Mouse (Mus musculus) lung, embryonic 15.5 days (tissue): ENCODE measurements around the gene Sema3a. TPM values are rescaled to one million over a fixed set of nuclear protein-coding genes. Genes with fewer than 3 reads are reported as not detected.
A peak's percentile ranks its signal among the peaks of the same experiment; 100 is the strongest.

Experiments
- ATAC-seq: fragments of 200-750 bp; cut with Nextera tagmentation; 2 replicates; pipeline ENCODE4 v1.8.0; 2017; ENCODE audit warnings: moderate number of reproducible peaks, borderline replicate concordance; ENCODE audit not compliant: low FRiP score, low TSS enrichment; ENCODE audit errors: extremely low read depth
- H3K27ac ChIP-seq: fragments of 300-500 bp; sonication (generic); 2 replicates; pipeline ENCODE4 v1.5.1; 2015; ENCODE audit warnings: moderate library complexity, mild to moderate bottlenecking, inconsistent platforms
- H3K27me3 ChIP-seq: fragments of 300-500 bp; sonication (generic); 2 replicates; pipeline ENCODE4 v1.6.1; 2015; ENCODE audit warnings: inconsistent platforms
- H3K36me3 ChIP-seq: fragments of 300-500 bp; sonication (generic); 2 replicates; pipeline ENCODE4 v1.6.1; 2015; ENCODE audit warnings: inconsistent platforms
- H3K4me1 ChIP-seq: fragments of 300-500 bp; sonication (generic); 2 replicates; pipeline ENCODE4 v1.6.1; 2015; ENCODE audit warnings: inconsistent platforms
- H3K4me2 ChIP-seq: fragments of 300-500 bp; sonication (generic); 2 replicates; pipeline ENCODE4 v1.6.1; 2015; ENCODE audit warnings: inconsistent platforms, mild to moderate bottlenecking, moderate library complexity
- H3K4me3 ChIP-seq: fragments of 300-500 bp; sonication (generic); 2 replicates; pipeline ENCODE4 v1.5.1; 2015; ENCODE audit warnings: mild to moderate bottlenecking, inconsistent platforms
- H3K9ac ChIP-seq: fragments of 300-500 bp; sonication (generic); 2 replicates; pipeline ENCODE4 v1.6.1; 2015; ENCODE audit warnings: inconsistent platforms
- H3K9me3 ChIP-seq: fragments of 300-500 bp; sonication (generic); 2 replicates; pipeline ENCODE4 v1.6.1; 2016; ENCODE audit warnings: inconsistent platforms
- WGBS: fragments of 180-500 bp; shearing (Covaris S2); methylation state at CpG from one replicate; pipeline ENCODE4 v1.1.7; 2015; 5-methylcytosine and 5-hydroxymethylcytosine counted together
- polyA plus RNA-seq: library from polyadenylated mRNA; unstranded; fragments of >200 nt; fragmentation: Nextera tagmentation; extraction: Ambion mirVana; gene quantifications from 2 replicates; pipeline ENCODE4 v1.2.1, GENCODE M21; 2015

The Sema3a gene
- polyA plus RNA-seq, 1 experiment from 2014 or later: 26.8 TPM

DNA sequence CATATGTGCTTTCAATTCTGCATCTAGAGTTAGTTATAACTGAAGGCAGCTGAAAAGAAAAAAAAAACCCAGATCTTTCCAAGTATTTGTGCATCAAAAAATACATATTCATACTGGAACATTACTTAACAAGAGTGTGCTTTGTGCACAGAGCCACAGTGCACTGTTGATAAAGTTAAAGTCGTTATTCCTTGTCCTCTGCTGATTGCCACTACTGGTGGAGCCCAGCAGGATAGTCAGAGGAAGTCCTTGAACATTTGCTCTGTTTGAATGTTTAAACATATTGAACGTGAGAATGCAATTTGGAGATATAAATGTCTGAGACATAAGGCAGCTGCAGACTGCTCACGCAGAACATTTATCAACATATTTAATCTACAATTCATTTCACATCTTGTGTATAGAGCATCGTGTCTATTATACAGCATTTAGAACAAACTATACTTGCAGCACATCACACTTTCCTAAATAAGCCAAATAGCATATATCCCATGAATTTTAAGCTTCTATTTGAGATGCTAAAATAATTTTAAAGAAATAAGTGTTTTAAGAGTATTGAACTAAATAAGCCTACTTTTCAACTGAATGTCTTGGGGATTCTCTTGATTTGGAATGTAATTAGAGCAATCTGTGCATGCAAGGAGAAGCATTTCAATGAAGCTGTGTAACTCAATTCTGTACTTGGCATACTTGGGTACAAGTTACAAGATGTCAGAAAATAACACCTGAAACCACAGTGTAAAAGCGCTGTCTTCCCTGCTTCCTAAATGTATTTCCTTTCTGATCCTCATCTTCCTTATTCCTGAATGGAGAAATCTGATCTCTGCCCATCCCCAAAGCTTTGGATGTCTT lies 32.8 kb downstream of the Sema3a start:
- Histone ChIP-seq H3K27ac (no peak overlapping the region), H3K4me1 (no peaks in the 10 kb centered on the region), H3K4me2 (no peak overlapping the region), H3K9me3 (no peaks in the 10 kb centered on the region), H3K36me3 (no peaks in the 10 kb centered on the region), H3K9ac (no peak overlapping the region), H3K27me3 (no peaks in the 10 kb centered on the region), H3K4me3 (no peak overlapping the region)
- peak; percentile 55; the same call in 1 of the 2 replicates for ATAC-seq
- 33% methylated on average over 5 of the region's 5 CpGs for WGBS

DNA sequence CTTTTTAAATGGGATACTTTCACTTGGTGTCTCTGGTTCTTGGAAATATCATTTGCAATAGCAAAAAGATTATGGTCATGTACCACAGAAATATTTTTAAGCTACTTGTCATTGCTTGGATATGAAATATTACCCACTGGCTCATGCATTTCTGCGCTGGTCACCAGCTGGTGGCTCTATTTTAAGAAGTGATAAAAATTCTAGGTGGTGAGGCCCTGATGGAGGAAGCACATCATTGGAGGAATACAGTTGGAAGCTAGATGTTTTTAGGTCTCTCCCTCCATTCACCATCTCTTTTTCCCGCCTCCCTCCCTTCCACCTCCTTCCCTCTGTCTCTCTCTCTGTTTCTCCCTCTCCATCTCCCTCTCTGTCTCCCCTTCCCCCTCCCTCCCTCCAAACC lies 57.0 kb downstream of the Sema3a start:
- Histone ChIP-seq H3K4me1 (no peaks in the 10 kb centered on the region), H3K27me3 (no peaks in the 10 kb centered on the region), H3K36me3 (no peaks in the 10 kb centered on the region), H3K9ac (no peak overlapping the region), H3K4me3 (no peak overlapping the region), H3K9me3 (no peaks in the 10 kb centered on the region), H3K4me2 (no peak overlapping the region), H3K27ac (no peak overlapping the region)
- WGBS: 86% methylated on average over 2 of the region's 2 CpGs
- no peak for ATAC-seq

DNA sequence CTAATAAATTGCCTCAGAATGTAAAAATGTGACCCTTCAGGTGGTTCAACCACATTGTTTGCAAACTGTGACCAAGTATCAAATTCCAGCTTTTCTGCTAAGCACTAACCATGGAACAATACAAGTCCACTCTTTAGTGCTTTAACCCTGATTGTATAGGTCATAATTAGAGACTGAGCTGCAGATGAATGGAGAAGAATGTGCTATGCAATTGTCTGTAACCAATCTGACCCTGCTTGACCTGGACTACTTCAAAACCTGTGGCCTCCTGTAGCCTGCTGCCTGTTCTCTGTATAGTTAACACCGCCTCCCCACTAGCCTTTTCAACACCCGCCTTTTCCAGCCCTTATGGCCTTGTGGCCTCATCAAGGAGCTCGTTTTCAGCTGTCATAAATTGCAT lies 72.7 kb downstream of the Sema3a start:
- H3K4me2 ChIP-seq: no peak overlapping the region
- H3K4me3 ChIP-seq: no peak overlapping the region
- no peaks in the 10 kb centered on the region for H3K4me1 ChIP-seq
- H3K27ac ChIP-seq: no peak overlapping the region
- H3K36me3 ChIP-seq: no peaks in the 10 kb centered on the region
- no peaks in the 10 kb centered on the region for H3K9me3 ChIP-seq
- ATAC-seq: no peak
- no peaks in the 10 kb centered on the region for H3K27me3 ChIP-seq
- 46% methylated on average over 3 of the region's 3 CpGs for WGBS
- H3K9ac ChIP-seq: no peak overlapping the region

DNA sequence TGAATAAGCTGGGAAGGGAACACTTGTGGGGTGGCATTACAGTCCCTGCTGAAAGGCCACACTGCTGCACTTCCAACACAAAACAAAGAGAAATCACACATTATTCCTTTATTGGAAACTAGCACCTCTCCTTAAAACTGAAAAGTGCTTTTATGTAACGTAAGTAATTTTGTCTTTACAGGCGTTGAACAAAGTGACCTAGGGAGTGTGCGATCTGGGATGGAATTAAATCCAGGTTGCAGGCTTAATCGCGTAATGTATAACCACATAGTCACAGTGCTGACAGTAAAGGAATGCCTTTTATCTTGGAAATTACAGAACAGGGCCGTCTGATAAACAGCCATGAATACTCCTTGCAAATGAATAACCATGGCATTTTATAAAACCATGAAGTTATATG lies 74.5 kb downstream of the Sema3a start:
- Histone ChIP-seq H3K36me3 (no peaks in the 10 kb centered on the region), H3K9ac (no peak overlapping the region), H3K9me3 (no peaks in the 10 kb centered on the region), H3K4me1 (no peaks in the 10 kb centered on the region), H3K4me3 (no peak overlapping the region), H3K27me3 (no peaks in the 10 kb centered on the region), H3K4me2 (no peak overlapping the region), H3K27ac (no peak overlapping the region)
- ATAC-seq: no peak
- WGBS: 83% methylated on average over 6 of the region's 6 CpGs

DNA sequence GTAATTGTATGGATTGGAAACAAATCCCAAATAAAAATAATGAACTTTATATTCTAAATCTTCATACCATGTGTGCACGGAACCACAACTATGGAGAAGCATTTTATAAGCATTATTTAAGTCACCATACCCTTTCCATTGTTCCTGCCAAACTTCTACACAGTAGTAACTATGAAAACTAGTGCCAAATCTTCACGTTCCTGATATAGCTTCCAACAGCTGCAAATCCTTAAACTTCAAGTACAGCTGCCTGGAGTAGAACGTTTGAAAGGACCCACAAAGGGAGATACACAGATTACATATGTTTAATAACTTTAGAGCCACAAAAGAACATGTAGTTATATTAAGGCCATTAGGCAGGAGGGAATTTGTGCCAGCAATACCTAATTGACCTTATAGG lies 130.1 kb downstream of the Sema3a start:
- Histone ChIP-seq H3K4me2 (no peak overlapping the region), H3K9ac (no peak overlapping the region), H3K4me1 (no peaks in the 10 kb centered on the region), H3K27me3 (no peaks in the 10 kb centered on the region), H3K9me3 (no peaks in the 10 kb centered on the region), H3K36me3 (no peaks in the 10 kb centered on the region), H3K4me3 (no peak overlapping the region), H3K27ac (no peak overlapping the region)
- WGBS: 27% methylated on average over 3 of the region's 3 CpGs
- peak; percentile 78; the same call in 1 of the 2 replicates for ATAC-seq

DNA sequence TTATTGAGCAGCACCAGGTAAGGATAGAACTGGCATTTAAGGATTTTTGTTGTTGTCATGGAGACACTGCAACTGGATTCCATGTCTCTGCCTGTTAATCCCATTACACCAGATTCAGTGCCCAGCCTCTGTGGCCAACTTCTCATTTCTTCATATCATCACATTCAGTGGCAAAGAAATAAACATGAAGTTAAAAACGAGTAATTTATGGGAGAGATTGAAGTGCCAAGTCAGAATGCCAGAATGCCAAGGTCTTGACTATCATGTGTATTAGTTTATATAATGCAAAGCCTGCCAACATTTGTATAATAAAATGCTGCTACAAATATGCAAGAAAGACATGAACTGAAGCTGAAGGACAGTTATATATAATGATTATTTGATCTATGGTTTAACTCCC lies 131.1 kb downstream of the Sema3a start:
- no peak overlapping the region for H3K4me2 ChIP-seq
- no peak overlapping the region for H3K27ac ChIP-seq
- no peak overlapping the region for H3K9ac ChIP-seq
- no peaks in the 10 kb centered on the region for H3K36me3 ChIP-seq
- ATAC-seq: no peak
- no peaks in the 10 kb centered on the region for H3K9me3 ChIP-seq
- H3K4me3 ChIP-seq: no peak overlapping the region
- H3K4me1 ChIP-seq: no peaks in the 10 kb centered on the region
- H3K27me3 ChIP-seq: no peaks in the 10 kb centered on the region
- WGBS: 54% methylated on average over 1 of the region's 1 CpGs

DNA sequence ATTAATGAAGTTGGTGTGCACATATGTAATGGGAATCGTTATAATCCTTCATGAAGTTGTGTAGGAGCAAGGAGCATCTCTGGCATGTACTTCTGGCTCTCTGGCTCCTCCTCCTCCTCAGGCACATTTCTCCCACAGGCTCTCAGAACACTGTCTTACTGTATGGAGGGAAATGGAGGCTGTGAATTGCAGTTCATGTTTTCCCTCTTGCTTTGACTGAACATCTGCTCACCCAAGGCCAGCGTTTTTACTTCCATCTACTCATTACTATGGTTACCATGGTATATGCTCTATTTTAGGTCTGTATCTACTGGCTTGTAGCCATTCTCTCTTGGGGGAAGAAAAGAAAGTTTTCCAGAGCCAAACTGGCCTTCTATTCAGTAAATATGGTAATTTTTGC lies 137.9 kb downstream of the Sema3a start:
- Histone ChIP-seq H3K4me2 (no peak overlapping the region), H3K9me3 (no peaks in the 10 kb centered on the region), H3K9ac (no peak overlapping the region), H3K27ac (no peak overlapping the region), H3K36me3 (no peaks in the 10 kb centered on the region), H3K27me3 (no peaks in the 10 kb centered on the region), H3K4me1 (no peaks in the 10 kb centered on the region), H3K4me3 (no peak overlapping the region)
- ATAC-seq: no peak
- 73% methylated on average over 2 of the region's 2 CpGs for WGBS

DNA sequence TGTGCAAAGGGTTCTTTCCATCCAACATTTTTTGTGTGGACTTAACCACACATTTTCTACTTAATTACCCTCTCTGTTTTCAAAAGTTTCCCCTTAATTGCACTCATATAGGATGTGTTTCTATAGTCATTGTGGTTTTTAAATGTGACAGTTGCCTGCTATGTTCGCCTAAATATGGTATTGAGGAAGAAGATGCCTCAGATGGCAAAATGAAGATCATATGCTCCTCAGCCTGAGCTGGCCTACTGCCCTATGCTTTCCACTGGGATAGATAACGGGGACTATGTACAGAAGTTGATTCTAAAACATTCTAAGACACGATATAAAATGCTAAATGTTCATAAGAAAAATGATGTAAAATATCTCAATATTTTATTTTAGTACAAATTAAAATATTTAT lies 138.3 kb downstream of the Sema3a start:
- Histone ChIP-seq H3K9me3 (no peaks in the 10 kb centered on the region), H3K27me3 (no peaks in the 10 kb centered on the region), H3K4me3 (no peak overlapping the region), H3K4me1 (no peaks in the 10 kb centered on the region), H3K36me3 (no peaks in the 10 kb centered on the region), H3K9ac (no peak overlapping the region), H3K4me2 (no peak overlapping the region), H3K27ac (no peak overlapping the region)
- 78% methylated on average over 3 of the region's 3 CpGs for WGBS
- ATAC-seq: no peak

DNA sequence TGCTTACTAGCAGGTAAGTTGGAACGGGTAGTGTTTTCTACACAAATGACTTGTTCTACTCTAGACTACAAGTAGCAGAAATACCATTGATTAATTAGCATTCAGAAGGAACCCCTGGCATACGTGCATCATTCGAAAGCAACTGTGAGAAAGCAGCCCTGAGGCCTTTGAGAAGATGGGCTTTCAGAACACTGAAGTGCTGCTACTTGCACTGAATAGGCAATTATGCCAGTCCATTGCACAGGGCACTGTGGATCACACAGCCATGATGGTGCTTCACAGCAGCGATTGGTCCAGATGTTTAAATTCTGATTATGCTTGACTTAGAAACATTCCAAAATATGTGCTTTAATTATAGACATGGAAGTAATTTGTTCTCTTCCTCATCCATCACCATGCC lies 187.5 kb downstream of the Sema3a start:
- Histone ChIP-seq H3K4me1 (no peaks in the 10 kb centered on the region), H3K4me3 (no peak overlapping the region), H3K36me3 (no peaks in the 10 kb centered on the region), H3K9me3 (no peaks in the 10 kb centered on the region), H3K27me3 (no peaks in the 10 kb centered on the region), H3K27ac (no peak overlapping the region), H3K4me2 (no peak overlapping the region), H3K9ac (no peak overlapping the region)
- 80% methylated on average over 4 of the region's 4 CpGs for WGBS
- ATAC-seq: no peak

DNA sequence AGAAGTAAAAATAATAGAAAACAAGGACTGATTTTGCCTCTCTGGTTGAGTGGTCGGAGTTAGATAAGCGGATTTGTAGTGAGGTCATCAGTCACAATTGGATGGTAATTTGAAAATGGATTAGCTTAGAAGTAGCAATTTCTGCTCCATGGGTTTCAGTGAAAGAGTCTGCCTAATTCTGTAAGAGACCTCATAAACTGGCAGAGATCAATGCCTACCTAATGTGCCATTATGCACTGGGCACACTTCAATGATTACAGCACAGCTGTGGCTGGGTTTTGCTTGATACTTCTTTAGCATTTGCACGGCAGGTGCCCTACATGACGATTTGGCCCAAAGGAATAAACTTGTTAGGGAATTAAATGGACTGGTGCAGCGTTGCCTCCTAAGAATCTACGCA lies 188.8 kb downstream of the Sema3a start:
- no peak overlapping the region for H3K27ac ChIP-seq
- ATAC-seq: no peak
- H3K27me3 ChIP-seq: no peaks in the 10 kb centered on the region
- 82% methylated on average over 6 of the region's 6 CpGs for WGBS
- no peak overlapping the region for H3K4me3 ChIP-seq
- H3K9me3 ChIP-seq: no peaks in the 10 kb centered on the region
- no peak overlapping the region for H3K9ac ChIP-seq
- peaks cover 5% of the 10 kb centered on the region; the same call in 1 of the 2 replicates for H3K4me1 ChIP-seq
- H3K4me2 ChIP-seq: no peak overlapping the region
- no peaks in the 10 kb centered on the region for H3K36me3 ChIP-seq

DNA sequence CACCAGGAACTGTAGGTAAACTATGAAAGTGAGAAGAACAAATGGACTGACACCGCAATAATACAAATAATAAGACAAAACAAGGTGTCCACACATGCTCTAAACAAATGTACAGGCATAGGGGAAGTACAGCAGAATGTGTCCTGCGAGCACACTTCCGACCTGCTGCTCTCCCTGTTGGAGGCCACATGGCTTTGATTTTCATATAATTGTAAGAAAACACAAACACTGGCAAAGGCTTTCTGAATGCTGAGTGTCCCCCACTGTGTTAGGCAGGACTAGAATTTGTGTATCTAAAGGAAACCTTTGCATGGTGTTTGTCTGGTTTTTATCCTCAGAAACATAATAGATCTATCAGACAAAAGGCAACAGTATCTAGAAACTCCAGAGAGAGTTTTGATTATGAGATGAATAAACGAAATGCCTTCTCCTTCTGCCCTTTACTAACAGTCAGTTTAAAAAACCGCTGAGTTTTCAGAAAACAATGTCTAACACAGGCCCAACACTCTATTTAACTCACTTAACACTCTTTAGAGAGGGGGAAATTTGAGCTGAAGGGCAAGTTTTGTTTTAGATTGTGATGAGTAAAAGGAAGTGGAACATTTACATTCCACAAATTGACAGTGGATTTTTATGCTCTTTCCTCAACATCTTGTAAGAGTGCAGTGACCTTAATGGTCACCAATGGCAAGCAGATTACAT lies 193.7 kb downstream of the Sema3a start:
- no peaks in the 10 kb centered on the region for H3K9me3 ChIP-seq
- peaks cover 14% of the 10 kb centered on the region; the same call in 1 of the 2 replicates for H3K4me1 ChIP-seq
- no peak overlapping the region for H3K4me2 ChIP-seq
- no peaks in the 10 kb centered on the region for H3K27me3 ChIP-seq
- ATAC-seq: peak; percentile 75
- no peak overlapping the region for H3K4me3 ChIP-seq
- H3K9ac ChIP-seq: no peak overlapping the region
- WGBS: 33% methylated on average over 5 of the region's 5 CpGs
- no peaks in the 10 kb centered on the region for H3K36me3 ChIP-seq
- peak overlapping the region; percentile 29; the same call in 1 of the 2 replicates for H3K27ac ChIP-seq

DNA sequence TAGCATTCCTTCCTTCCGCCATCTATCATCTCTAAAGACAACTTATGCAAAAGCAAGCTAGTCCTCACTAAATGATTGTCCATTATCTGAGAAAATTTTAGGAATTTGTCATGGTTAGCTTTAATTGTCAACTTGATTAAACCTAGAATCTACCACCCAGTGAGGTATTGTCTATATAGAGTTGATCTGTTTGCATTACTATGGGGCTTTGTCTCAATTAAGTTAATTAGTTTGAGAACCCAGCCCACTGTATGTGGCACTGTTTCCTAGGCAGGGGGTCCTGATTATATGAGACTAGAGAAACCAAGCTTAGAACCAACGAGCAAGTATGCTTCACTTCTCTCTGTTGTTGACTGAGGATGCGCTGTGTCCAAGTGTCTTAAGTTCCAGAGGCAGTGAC lies 194.9 kb downstream of the Sema3a start:
- ATAC-seq: no peak
- no peaks in the 10 kb centered on the region for H3K36me3 ChIP-seq
- H3K4me3 ChIP-seq: no peak overlapping the region
- WGBS: 73% methylated on average over 3 of the region's 3 CpGs
- no peak overlapping the region for H3K4me2 ChIP-seq
- no peak overlapping the region for H3K9ac ChIP-seq
- no peaks in the 10 kb centered on the region for H3K9me3 ChIP-seq
- H3K4me1 ChIP-seq: peaks cover 14% of the 10 kb centered on the region; the same call in 1 of the 2 replicates
- no peaks in the 10 kb centered on the region for H3K27me3 ChIP-seq
- H3K27ac ChIP-seq: no peak overlapping the region
